Mouse (Mus musculus) neural tube, embryonic 11.5 days (tissue): ENCODE data around the gene Traf2. TPM values are rescaled to one million over a fixed set of nuclear protein-coding genes. Genes with fewer than 3 reads are reported as not detected.

Experiments
- ATAC-seq: fragments of 200-750 bp; cut with Nextera tagmentation; 2 replicates; pipeline ENCODE4 v1.8.0; 2017; ENCODE audit warnings: moderate number of reproducible peaks, mild to moderate bottlenecking, moderate TSS enrichment, moderate library complexity; ENCODE audit not compliant: insufficient read depth, low FRiP score, low TSS enrichment
- DNase-seq: peaks from one replicate; pipeline ENCODE4 v3.0.0-alpha.2; 2015; ENCODE audit warnings: low spot score
- H3K27ac ChIP-seq: fragments of 300-500 bp; sonication (generic); 2 replicates; pipeline ENCODE4 v1.5.1; 2014; ENCODE audit warnings: low read depth, mild to moderate bottlenecking, low read length
- H3K27me3 ChIP-seq: fragments of 300-500 bp; sonication (generic); 2 replicates; pipeline ENCODE4 v1.6.1; 2014; ENCODE audit warnings: mild to moderate bottlenecking, low read length, mixed read lengths; ENCODE audit not compliant: control insufficient read depth, insufficient read depth
- H3K36me3 ChIP-seq: fragments of 300-500 bp; sonication (generic); 2 replicates; pipeline ENCODE4 v1.6.1; 2014; ENCODE audit warnings: mild to moderate bottlenecking, low read length, moderate library complexity, mixed read lengths; ENCODE audit not compliant: control insufficient read depth, insufficient read depth
- H3K4me1 ChIP-seq: fragments of 300-500 bp; sonication (generic); 2 replicates; pipeline ENCODE4 v1.6.1; 2014; ENCODE audit warnings: low read length, mixed read lengths; ENCODE audit not compliant: control insufficient read depth, insufficient read depth
- H3K4me2 ChIP-seq: fragments of 300-500 bp; sonication (generic); 2 replicates; pipeline ENCODE4 v1.6.1; 2014; ENCODE audit warnings: low read depth, mild to moderate bottlenecking, moderate library complexity
- H3K4me3 ChIP-seq: fragments of 300-500 bp; sonication (generic); 2 replicates; pipeline ENCODE4 v1.5.1; 2014; ENCODE audit warnings: low read depth, low read length
- H3K9ac ChIP-seq: fragments of 300-500 bp; sonication (generic); 2 replicates; pipeline ENCODE4 v1.6.1; 2014; ENCODE audit warnings: mild to moderate bottlenecking, low read length
- H3K9me3 ChIP-seq: fragments of 300-500 bp; sonication (generic); 2 replicates; pipeline ENCODE4 v1.6.1; 2016; ENCODE audit warnings: low read length; ENCODE audit not compliant: control insufficient read depth
- WGBS: fragments of 180-500 bp; shearing (Covaris S2); extraction: QIAGEN DNeasy Blood & Tissue Kit; methylation state at CpG from one replicate; pipeline ENCODE4 v1.1.7; 2014; 5-methylcytosine and 5-hydroxymethylcytosine counted together
- polyA plus RNA-seq: library from polyadenylated mRNA; unstranded; fragments of >200 nt; fragmentation: Nextera tagmentation; extraction: Ambion mirVana; gene quantifications from 2 replicates; pipeline ENCODE4 v1.2.1, GENCODE M21; 2014

Gene Traf2
- polyA plus RNA-seq, 1 experiment from 2014 or later: 29.5 TPM

DNA sequence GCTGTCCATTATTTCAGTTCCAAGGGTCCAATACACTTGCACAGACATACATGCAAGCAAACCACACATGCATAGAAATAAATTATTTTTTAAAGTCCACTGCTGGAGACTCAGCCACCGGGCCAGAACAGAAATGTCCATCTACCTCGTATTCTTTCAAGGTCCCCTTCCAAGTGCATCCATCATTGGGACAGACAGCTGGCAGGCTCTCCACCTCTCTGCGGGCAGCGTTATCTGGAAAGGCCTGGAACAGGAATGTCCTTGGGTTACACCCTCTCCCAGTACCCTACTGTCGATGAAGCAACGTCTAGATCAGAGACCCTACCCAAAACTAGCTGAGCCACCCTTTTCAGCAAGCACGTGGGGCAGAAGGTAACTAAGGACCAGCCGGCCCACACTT, 10.2 kb downstream of the Traf2 start:
- WGBS: 90% methylated on average over 8 of the region's 8 CpGs
- no peak for ATAC-seq
- no peaks in the 10 kb centered on the region; the same call in 1 of the 2 replicates for H3K36me3 ChIP-seq

GRCm38 (mm10) chr2:25534866-25535182, 11.9 kb downstream of the Traf2 start:
- Histone ChIP-seq H3K27ac (no peak overlapping the region), H3K36me3 (peaks cover 5% of the 10 kb centered on the region; the same call in 1 of the 2 replicates), H3K4me2 (no peak overlapping the region), H3K27me3 (no peaks in the 10 kb centered on the region), H3K4me3 (no peak overlapping the region), H3K4me1 (no peaks in the 10 kb centered on the region), H3K9me3 (no peaks in the 10 kb centered on the region), H3K9ac (no peak overlapping the region)
- ATAC-seq: no peak
- WGBS: 87% methylated on average over 2 of the region's 2 CpGs
- no peak for DNase-seq

More for the DNA sequence above, 10.2 kb downstream of the Traf2 start:
- no peaks in the 10 kb centered on the region for H3K9me3 ChIP-seq
- H3K9ac ChIP-seq: no peak overlapping the region
- H3K4me1 ChIP-seq: no peaks in the 10 kb centered on the region
- DNase-seq: no peak
- no peak overlapping the region for H3K4me3 ChIP-seq
- H3K4me2 ChIP-seq: no peak overlapping the region
- no peaks in the 10 kb centered on the region for H3K27me3 ChIP-seq
- no peak overlapping the region for H3K27ac ChIP-seq

DNA sequence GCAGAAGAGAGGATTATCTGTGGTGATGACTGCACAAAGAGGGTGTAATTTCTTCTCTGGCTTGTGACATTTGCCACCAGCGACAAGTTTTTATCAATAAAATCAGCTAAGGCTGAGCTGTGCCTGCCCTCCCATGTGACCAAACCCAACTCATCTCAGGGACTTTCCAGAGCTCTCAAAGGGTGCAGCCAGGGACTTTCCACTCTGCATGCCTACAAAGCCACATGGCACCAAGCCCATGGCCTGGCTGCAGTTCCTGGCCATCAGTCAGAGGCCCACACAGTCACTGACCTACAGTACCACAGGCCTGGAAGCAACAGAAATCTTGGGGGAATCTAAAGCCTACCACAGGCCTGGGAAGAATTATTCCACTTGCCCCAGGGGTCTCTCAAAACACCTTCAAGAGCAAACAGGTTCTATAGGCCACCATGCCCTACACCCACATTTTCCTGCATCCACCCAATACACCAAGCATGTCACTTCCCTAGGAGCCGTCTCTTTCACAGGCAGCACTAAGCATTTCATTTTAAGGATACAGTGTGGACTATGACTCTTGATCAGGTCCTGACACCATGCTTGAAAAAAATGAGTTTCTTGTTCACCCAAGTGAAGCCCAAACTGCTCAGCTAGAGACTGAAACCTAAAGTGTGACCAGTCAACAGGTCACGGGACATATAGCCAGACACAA, 12.4 kb downstream of the Traf2 start:
- Histone ChIP-seq H3K9ac (no peak overlapping the region), H3K27me3 (no peaks in the 10 kb centered on the region), H3K4me3 (no peak overlapping the region), H3K4me1 (no peaks in the 10 kb centered on the region), H3K27ac (no peak overlapping the region), H3K4me2 (no peak overlapping the region), H3K36me3 (peaks cover 5% of the 10 kb centered on the region; the same call in 1 of the 2 replicates), H3K9me3 (no peaks in the 10 kb centered on the region)
- 90% methylated on average over 3 of the region's 3 CpGs for WGBS
- DNase-seq (no peak), ATAC-seq (no peak)

GRCm38 (mm10) chr2:25533707-25534106, 13.0 kb downstream of the Traf2 start:
- Histone ChIP-seq H3K27me3 (no peaks in the 10 kb centered on the region), H3K4me1 (no peaks in the 10 kb centered on the region), H3K27ac (no peak overlapping the region), H3K9me3 (no peaks in the 10 kb centered on the region), H3K4me3 (no peak overlapping the region), H3K4me2 (no peak overlapping the region), H3K9ac (no peak overlapping the region), H3K36me3 (peaks cover 7% of the 10 kb centered on the region; the same call in 1 of the 2 replicates)
- DNase-seq (no peak), ATAC-seq (no peak)
- WGBS: 94% methylated on average over 2 of the region's 2 CpGs

DNA sequence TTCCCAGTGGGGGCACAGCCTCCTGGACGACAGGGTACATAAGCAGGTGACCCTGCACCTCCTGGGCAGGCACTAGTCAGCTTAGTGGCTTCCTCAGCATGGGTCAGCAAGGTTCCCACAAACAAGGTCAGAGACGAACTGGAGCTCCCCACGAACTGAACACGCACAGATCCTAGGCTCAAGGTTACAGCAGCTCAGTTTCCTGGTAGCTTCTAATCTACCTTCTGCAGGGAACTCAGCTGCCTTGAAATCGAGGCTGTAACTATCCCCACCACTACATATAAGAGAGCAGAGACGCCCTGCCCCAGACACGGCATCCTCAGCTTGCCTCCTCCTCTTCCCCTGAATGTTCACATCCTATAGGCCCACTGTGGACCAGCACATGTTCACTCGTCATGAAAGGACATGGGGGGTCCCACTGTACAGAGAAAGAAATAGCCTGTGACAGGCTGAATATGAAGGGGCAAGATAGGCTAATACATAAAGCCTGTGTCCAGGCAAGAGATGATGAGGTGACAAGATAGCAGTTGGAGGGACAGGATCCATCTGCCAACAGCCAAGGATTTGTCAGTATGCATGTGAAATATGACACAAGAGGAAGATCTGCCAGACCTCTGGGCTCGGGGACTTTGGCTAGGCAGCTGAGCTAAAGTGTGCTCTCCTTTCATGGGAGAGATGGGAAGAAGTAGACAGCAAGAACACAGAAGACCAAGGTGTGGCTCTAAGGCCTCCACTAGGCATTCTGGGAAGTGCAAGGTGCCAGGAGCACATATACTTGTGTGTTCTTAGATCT, 20.0 kb downstream of the Traf2 start:
- no peaks in the 10 kb centered on the region for H3K4me1 ChIP-seq
- no peaks in the 10 kb centered on the region for H3K27me3 ChIP-seq
- H3K9me3 ChIP-seq: no peaks in the 10 kb centered on the region
- 85% methylated on average over 9 of the region's 9 CpGs for WGBS
- H3K4me2 ChIP-seq: no peak overlapping the region
- H3K27ac ChIP-seq: no peak overlapping the region
- ATAC-seq (no peak), DNase-seq (no peak)
- H3K36me3 ChIP-seq: peaks cover 34% of the 10 kb centered on the region
- H3K9ac ChIP-seq: no peak overlapping the region
- H3K4me3 ChIP-seq: no peak overlapping the region

GRCm38 (mm10) chr2:25509912-25510311, 36.8 kb downstream of the Traf2 start:
- Histone ChIP-seq H3K9ac (no peak overlapping the region), H3K4me3 (no peak overlapping the region), H3K4me2 (no peak overlapping the region), H3K27ac (no peak overlapping the region), H3K36me3 (peaks cover 4% of the 10 kb centered on the region), H3K27me3 (no peaks in the 10 kb centered on the region), H3K9me3 (no peaks in the 10 kb centered on the region), H3K4me1 (no peaks in the 10 kb centered on the region)
- no peak for DNase-seq
- no peak for ATAC-seq
- WGBS: 68% methylated on average over 3 of the region's 3 CpGs

- no peak overlapping the region for H3K27ac ChIP-seq
- H3K27me3 ChIP-seq: no peaks in the 10 kb centered on the region
- WGBS: 37% methylated on average over 5 of the region's 5 CpGs
- H3K4me1 ChIP-seq: 0 out of 2 replicates have a peak, but pooled peaks cover 1% of the 10 kb centered on the region
- H3K4me3 ChIP-seq: no peak overlapping the region
- H3K9ac ChIP-seq: no peak overlapping the region
- no peak overlapping the region for H3K4me2 ChIP-seq
- DNase-seq: no peak
- H3K36me3 ChIP-seq: peaks cover 9% of the 10 kb centered on the region
- no peaks in the 10 kb centered on the region for H3K9me3 ChIP-seq
- no peak for ATAC-seq
These were observed 39.8 kb downstream of the Traf2 start for GRCm38 (mm10) chr2:25506964-25507363.

- DNase-seq (no peak), ATAC-seq (no peak)
- H3K4me3 ChIP-seq: no peak overlapping the region
- H3K36me3 ChIP-seq: peaks cover 9% of the 10 kb centered on the region
- H3K27me3 ChIP-seq: no peaks in the 10 kb centered on the region
- H3K9ac ChIP-seq: no peak overlapping the region
- H3K4me2 ChIP-seq: no peak overlapping the region
- peaks cover 8% of the 10 kb centered on the region; the same call in 1 of the 2 replicates for H3K4me1 ChIP-seq
- 95% methylated on average over 4 of the region's 4 CpGs for WGBS
- no peaks in the 10 kb centered on the region for H3K9me3 ChIP-seq
- H3K27ac ChIP-seq: no peak overlapping the region
These were observed 40.9 kb downstream of the Traf2 start for GRCm38 (mm10) chr2:25505860-25506259.

DNA sequence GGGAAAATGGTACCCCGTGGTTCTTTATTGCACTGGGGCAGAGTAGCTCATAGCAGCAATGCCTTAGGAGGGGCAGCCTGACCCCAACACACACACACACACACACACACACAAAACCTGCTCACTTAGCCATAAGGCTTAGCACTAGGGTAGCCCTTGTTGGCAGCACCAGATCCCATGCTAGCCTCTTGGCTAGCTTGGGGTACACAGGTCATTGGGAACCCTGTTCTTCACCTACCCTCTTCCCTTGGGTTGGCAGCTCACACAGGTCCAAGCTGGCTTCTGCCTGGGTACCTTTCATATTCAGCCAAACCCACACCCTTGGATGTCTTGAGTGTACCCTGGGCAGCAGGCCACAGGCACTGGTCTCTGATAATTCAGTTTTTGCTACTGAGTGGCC, 41.7 kb downstream of the Traf2 start:
- WGBS: 71% methylated on average over 1 of the region's 1 CpGs
- ATAC-seq: no peak
- H3K4me2 ChIP-seq: no peak overlapping the region

More for the DNA sequence above, 41.7 kb downstream of the Traf2 start:
- H3K27ac ChIP-seq: no peak overlapping the region
- H3K9ac ChIP-seq: no peak overlapping the region
- no peak for DNase-seq
- no peak overlapping the region for H3K4me3 ChIP-seq
- no peaks in the 10 kb centered on the region for H3K9me3 ChIP-seq
- no peaks in the 10 kb centered on the region for H3K27me3 ChIP-seq
- H3K4me1 ChIP-seq: peaks cover 8% of the 10 kb centered on the region; the same call in 1 of the 2 replicates
- peaks cover 9% of the 10 kb centered on the region for H3K36me3 ChIP-seq
